Mouse (Mus musculus) G1E (cell line): ENCODE data around the gene Mcoln3.

Source experiments
- CTCF ChIP-seq: IDR thresholded peaks from 2 replicates; pipeline ENCODE4 v1.5.1; 2012; ENCODE audit warnings: low read depth, low read length, inconsistent platforms, mixed read lengths
- TAL1 ChIP-seq: conservative IDR thresholded peaks from 2 replicates; pipeline ENCODE4 v1.6.1; 2012; ENCODE audit warnings: low read depth, low read length, inconsistent platforms, mixed read lengths

DNA sequence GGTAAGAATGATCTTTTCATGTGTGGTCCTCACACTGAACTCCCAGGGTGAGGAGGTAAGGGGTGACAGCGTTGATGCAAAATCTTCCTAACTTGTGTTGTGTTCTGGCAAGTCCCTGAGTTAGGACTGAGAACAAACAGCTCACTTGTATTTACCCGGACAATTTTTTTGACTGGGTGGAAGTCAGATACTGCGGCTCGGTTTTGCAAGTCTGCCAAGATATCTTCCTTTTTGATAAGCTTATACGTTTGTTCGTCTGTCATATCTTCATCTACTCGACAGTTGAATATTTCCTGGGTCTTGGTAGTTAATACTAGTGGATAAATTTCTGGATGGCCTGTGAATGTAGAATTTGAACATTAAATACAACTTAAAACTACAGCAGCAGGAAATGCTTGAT, 20.3 kb upstream of the Mcoln3 start:
- TF ChIP-seq CTCF, result no peak
- TF ChIP-seq TAL1, result no peak
